Mouse (Mus musculus): ENCODE results near the gene Skida1. TPM values are rescaled to one million over a fixed set of nuclear protein-coding genes. Genes with fewer than 3 reads are reported as not detected.

Gene Skida1
- polyA plus RNA-seq, 1 experiment from 2014 or later, result 9.4 TPM

- peak overlapping the region; percentile 93 for H3K27ac ChIP-seq
- H3K36me3 ChIP-seq, result no peaks in the 10 kb centered on the region
- DNase-seq (ENCODE audit: low spot score), result peak; percentile 77
- no peaks in the 10 kb centered on the region for H3K9me3 ChIP-seq
- peak overlapping the region; percentile 64 for H3K4me3 ChIP-seq
- H3K4me1 ChIP-seq, result peaks cover 40% of the 10 kb centered on the region
- no peaks in the 10 kb centered on the region for H3K27me3 ChIP-seq (ENCODE audit: insufficient read depth, poor library complexity, severe bottlenecking)
- 1% methylated on average over 26 of the region's 26 CpGs for WGBS
Observed at GRCm38 (mm10) chr2:18031271-18031821, 17.5 kb downstream of the Skida1 start.

- H3K4me3 ChIP-seq, result peak overlapping the region; percentile 64; the same call in 1 of the 2 replicates
- no peaks in the 10 kb centered on the region for H3K36me3 ChIP-seq
- DNase-seq (ENCODE audit: low spot score), result peak; percentile 66
- peak overlapping the region; percentile 98 for H3K27ac ChIP-seq
- H3K27me3 ChIP-seq (ENCODE audit: insufficient read depth, poor library complexity, severe bottlenecking), result no peaks in the 10 kb centered on the region
- peaks cover 47% of the 10 kb centered on the region for H3K4me1 ChIP-seq
- no peaks in the 10 kb centered on the region for H3K9me3 ChIP-seq
- 27% methylated on average over 8 of the region's 8 CpGs for WGBS
Observed at GRCm38 (mm10) chr2:18030581-18030980, 18.3 kb downstream of the Skida1 start.

DNA sequence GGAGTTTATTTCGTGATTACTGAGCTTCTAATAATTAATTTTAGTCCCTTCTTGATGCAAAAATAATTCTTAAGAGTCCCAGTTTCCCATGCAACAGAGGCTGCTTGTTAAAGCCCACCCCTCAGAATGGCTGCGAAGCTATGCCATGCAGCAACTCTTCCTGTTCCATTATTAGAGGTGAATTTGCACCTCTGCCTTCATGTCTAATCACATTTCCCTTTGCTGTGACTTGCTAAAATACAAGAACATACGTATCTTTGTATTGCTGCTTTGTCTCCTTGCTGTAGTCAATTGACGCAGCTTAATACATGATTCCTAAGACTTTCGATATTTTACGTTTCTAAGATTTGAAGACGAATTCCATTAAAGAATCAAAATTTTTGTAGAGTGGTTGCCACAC lies 19.2 kb downstream of the Skida1 start:
- Histone ChIP-seq H3K4me3 (peak overlapping the region; percentile 72; the same call in 1 of the 2 replicates), H3K36me3 (no peaks in the 10 kb centered on the region), H3K9me3 (no peaks in the 10 kb centered on the region), H3K27ac (peak overlapping the region; percentile 98), H3K27me3 (ENCODE audit: insufficient read depth, poor library complexity, severe bottlenecking) (no peaks in the 10 kb centered on the region), H3K4me1 (peaks cover 50% of the 10 kb centered on the region)
- peak; percentile 67 for DNase-seq (ENCODE audit: low spot score)
- WGBS, result 73% methylated on average over 7 of the region's 7 CpGs

GRCm38 (mm10) chr2:18028140-18029021 lies 20.5 kb downstream of the Skida1 start:
- no peaks in the 10 kb centered on the region for H3K9me3 ChIP-seq
- no peaks in the 10 kb centered on the region for H3K27me3 ChIP-seq (ENCODE audit: insufficient read depth, poor library complexity, severe bottlenecking)
- no peaks in the 10 kb centered on the region for H3K36me3 ChIP-seq
- peak; percentile 95 for DNase-seq (ENCODE audit: low spot score)
- peaks cover 44% of the 10 kb centered on the region for H3K4me1 ChIP-seq
- peak overlapping the region; percentile 72 for H3K4me3 ChIP-seq
- WGBS, result under 1% methylated on average over 61 of the region's 61 CpGs
- H3K27ac ChIP-seq, result peak overlapping the region; percentile 98

- H3K4me1 ChIP-seq, result peaks cover 36% of the 10 kb centered on the region
- peak; percentile 98 for DNase-seq (ENCODE audit: low spot score)
- peak overlapping the region; percentile 72 for H3K4me3 ChIP-seq
- WGBS, result under 1% methylated on average over 44 of the region's 44 CpGs
- H3K27me3 ChIP-seq (ENCODE audit: insufficient read depth, poor library complexity, severe bottlenecking), result no peaks in the 10 kb centered on the region
- H3K9me3 ChIP-seq, result no peaks in the 10 kb centered on the region
- H3K36me3 ChIP-seq, result no peaks in the 10 kb centered on the region
- peak overlapping the region; percentile 98 for H3K27ac ChIP-seq
Observed at GRCm38 (mm10) chr2:18027448-18028139, 21.3 kb downstream of the Skida1 start.

- Histone ChIP-seq H3K27me3 (ENCODE audit: insufficient read depth, poor library complexity, severe bottlenecking) (no peaks in the 10 kb centered on the region), H3K4me1 (peaks cover 24% of the 10 kb centered on the region), H3K4me3 (peak overlapping the region; percentile 72), H3K9me3 (no peaks in the 10 kb centered on the region), H3K27ac (peak overlapping the region; percentile 98), H3K36me3 (no peaks in the 10 kb centered on the region)
- under 1% methylated on average over 44 of the region's 44 CpGs for WGBS
- peak; percentile 85 for DNase-seq (ENCODE audit: low spot score)
Observed at GRCm38 (mm10) chr2:18026116-18026947, 22.5 kb downstream of the Skida1 start.

DNA sequence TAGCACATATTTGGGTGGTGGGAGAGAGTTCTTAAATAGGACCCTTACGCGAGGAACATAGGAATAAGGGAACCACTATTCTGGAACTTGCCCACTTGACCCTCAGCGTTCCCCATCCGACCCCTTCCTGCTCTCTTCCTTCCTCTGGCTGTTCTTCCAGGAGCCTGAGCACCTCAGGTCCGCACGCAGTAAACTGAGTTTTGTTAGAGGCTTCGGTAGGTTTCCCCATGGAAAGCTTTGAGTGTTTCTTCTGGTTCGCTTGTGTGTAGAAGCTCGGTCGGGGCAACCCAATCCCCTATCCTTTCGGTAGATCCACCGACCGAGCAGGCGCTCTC lies 23.1 kb downstream of the Skida1 start:
- Histone ChIP-seq H3K27me3 (ENCODE audit: insufficient read depth, poor library complexity, severe bottlenecking) (no peaks in the 10 kb centered on the region), H3K4me3 (peak overlapping the region; percentile 72), H3K4me1 (peaks cover 20% of the 10 kb centered on the region; the same call in 1 of the 2 replicates), H3K27ac (peak overlapping the region; percentile 98), H3K36me3 (no peaks in the 10 kb centered on the region), H3K9me3 (no peaks in the 10 kb centered on the region)
- no peak for DNase-seq (ENCODE audit: low spot score)
- 2% methylated on average over 14 of the region's 14 CpGs for whole genome bisulfite sequencing

DNA sequence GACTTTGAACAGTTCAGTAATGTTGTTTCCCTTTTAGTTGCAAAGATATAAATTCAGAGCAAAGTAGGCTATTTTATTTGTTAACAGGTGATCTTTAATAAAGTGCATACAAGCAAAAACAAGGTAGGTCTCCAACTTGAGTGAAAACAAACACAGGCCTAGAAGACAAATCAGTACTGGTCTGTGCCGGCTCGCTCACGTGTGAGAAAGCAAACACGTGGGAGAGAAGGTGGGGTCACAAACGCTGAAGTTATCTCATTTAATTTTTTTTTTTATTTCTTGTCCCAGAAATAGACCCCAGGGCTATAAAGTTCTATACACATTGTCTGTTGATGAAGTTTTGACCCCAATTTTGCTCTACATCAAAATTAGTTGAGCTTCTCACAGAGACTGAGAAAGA lies 23.7 kb downstream of the Skida1 start:
- DNase-seq (ENCODE audit: low spot score), result no peak
- 59% methylated on average over 5 of the region's 5 CpGs for WGBS
- no peak overlapping the region for H3K4me3 ChIP-seq

DNA sequence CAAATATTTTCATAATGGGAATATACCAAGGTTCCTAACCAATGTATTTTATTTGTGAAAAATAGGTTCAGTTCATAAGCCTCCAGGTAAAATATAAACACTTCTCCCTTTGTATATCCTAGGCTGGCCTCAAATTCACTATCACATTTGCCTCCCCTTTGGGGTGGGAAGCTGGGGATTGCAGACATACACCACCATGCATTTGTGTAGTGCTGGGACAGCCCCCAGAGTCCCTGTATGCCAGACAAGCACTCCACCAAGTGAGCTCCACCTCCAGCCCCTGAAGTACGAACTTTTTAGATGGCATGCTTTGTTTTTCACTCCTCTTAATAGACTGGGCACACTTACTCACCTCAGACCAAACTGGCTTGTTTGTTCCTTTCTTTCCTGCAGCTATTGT lies 26.0 kb downstream of the Skida1 start:
- Histone ChIP-seq H3K36me3 (no peaks in the 10 kb centered on the region), H3K27me3 (ENCODE audit: insufficient read depth, poor library complexity, severe bottlenecking) (no peaks in the 10 kb centered on the region), H3K4me3 (no peak overlapping the region), H3K27ac (no peak overlapping the region), H3K4me1 (peaks cover 17% of the 10 kb centered on the region; the same call in 1 of the 2 replicates), H3K9me3 (no peaks in the 10 kb centered on the region)
- no peak for DNase-seq (ENCODE audit: low spot score)
- 41% methylated on average over 1 of the region's 1 CpGs for WGBS

More for the DNA sequence above, 23.7 kb downstream of the Skida1 start:
- no peaks in the 10 kb centered on the region for H3K9me3 ChIP-seq
- no peaks in the 10 kb centered on the region for H3K36me3 ChIP-seq
- H3K4me1 ChIP-seq, result peaks cover 20% of the 10 kb centered on the region; the same call in 1 of the 2 replicates
- H3K27ac ChIP-seq, result 0 out of 2 replicates have a peak overlapping the region, but pooled peaks have one; percentile 98
- H3K27me3 ChIP-seq (ENCODE audit: insufficient read depth, poor library complexity, severe bottlenecking), result no peaks in the 10 kb centered on the region

GRCm38 (mm10) chr2:18019122-18019521 lies 29.7 kb downstream of the Skida1 start:
- Histone ChIP-seq H3K36me3 (no peaks in the 10 kb centered on the region), H3K9me3 (no peaks in the 10 kb centered on the region)
- 76% methylated on average over 1 of the region's 1 CpGs for WGBS

DNA sequence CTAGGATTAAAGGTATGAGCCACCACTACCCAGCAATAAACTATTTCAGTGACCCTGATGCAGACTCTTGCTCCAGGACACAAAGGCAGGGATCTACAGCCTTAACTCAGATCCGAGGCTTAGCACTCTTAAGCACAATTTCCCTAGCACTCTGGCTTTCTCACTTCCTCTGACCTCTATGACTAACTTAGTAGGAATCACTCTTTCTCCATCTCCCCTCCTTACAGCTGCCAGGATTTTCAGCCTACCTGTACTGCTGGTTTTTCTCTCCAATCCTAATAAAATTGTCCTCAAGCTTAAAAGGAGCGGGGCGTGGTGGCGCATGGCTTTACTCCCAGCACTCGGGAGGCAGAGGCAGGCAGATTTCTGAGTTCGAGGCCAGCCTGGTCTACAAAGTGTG lies 31.5 kb downstream of the Skida1 start:
- Histone ChIP-seq H3K4me1 (no peaks in the 10 kb centered on the region), H3K27me3 (ENCODE audit: insufficient read depth, poor library complexity, severe bottlenecking) (no peaks in the 10 kb centered on the region), H3K36me3 (no peaks in the 10 kb centered on the region), H3K27ac (no peak overlapping the region), H3K4me3 (no peak overlapping the region), H3K9me3 (no peaks in the 10 kb centered on the region)
- DNase-seq (ENCODE audit: low spot score), result no peak
- 90% methylated on average over 6 of the region's 6 CpGs for WGBS

More at GRCm38 (mm10) chr2:18019122-18019521, 29.7 kb downstream of the Skida1 start:
- DNase-seq (ENCODE audit: low spot score), result no peak
- no peaks in the 10 kb centered on the region for H3K4me1 ChIP-seq
- no peaks in the 10 kb centered on the region for H3K27me3 ChIP-seq (ENCODE audit: insufficient read depth, poor library complexity, severe bottlenecking)
- H3K27ac ChIP-seq, result no peak overlapping the region
- no peak overlapping the region for H3K4me3 ChIP-seq

DNA sequence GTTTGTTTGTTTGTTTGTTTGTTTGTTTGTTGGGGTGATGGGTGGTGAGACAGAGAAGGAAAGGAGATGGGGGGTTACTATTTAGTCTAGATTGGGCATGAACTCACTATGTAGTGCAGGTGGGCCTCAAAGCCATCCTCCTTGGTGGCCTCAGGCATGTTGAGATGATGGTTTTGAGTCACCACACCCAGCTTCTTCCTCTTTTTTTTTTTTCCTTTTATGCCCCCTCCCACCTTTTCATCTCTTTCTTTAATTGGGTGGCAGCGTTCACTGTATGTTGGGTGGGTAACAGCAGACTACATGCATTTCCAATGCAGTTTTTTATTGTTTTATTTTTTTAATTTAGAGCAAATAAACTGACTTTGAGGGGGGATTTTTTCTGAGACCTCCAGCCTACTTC lies 32.2 kb downstream of the Skida1 start:
- Histone ChIP-seq H3K27me3 (ENCODE audit: insufficient read depth, poor library complexity, severe bottlenecking) (no peaks in the 10 kb centered on the region), H3K4me1 (no peaks in the 10 kb centered on the region), H3K4me3 (no peak overlapping the region), H3K27ac (no peak overlapping the region), H3K36me3 (no peaks in the 10 kb centered on the region), H3K9me3 (no peaks in the 10 kb centered on the region)
- WGBS, result 78% methylated on average over 1 of the region's 1 CpGs
- no peak for DNase-seq (ENCODE audit: low spot score)
